Mouse (Mus musculus) heart, embryonic 12.5 days (tissue): ENCODE data around the gene Dnah14. TPM values are rescaled to one million over a fixed set of nuclear protein-coding genes. Genes with fewer than 3 reads are reported as not detected.

Experiments used
- ATAC-seq: fragments of 200-750 bp; cut with Nextera tagmentation; 2 replicates; pipeline ENCODE4 v1.8.0; 2017; ENCODE audit warnings: moderate TSS enrichment, moderate library complexity; ENCODE audit not compliant: insufficient number of reproducible peaks, low FRiP score
- H3K27ac ChIP-seq: fragments of 300-500 bp; sonication (generic); 2 replicates; pipeline ENCODE4 v1.5.1; 2016; ENCODE audit warnings: mild to moderate bottlenecking, moderate library complexity; ENCODE audit not compliant: poor library complexity, severe bottlenecking
- H3K27me3 ChIP-seq: fragments of 300-500 bp; sonication (generic); replicated peaks from 2 replicates; pipeline ENCODE4 v1.6.1; 2016; ENCODE audit warnings: mild to moderate bottlenecking, moderate library complexity
- H3K36me3 ChIP-seq: fragments of 300-500 bp; sonication (generic); 2 replicates; pipeline ENCODE4 v1.6.1; 2016; ENCODE audit warnings: mild to moderate bottlenecking, moderate library complexity
- H3K4me1 ChIP-seq: fragments of 300-500 bp; sonication (generic); replicated peaks from 2 replicates; pipeline ENCODE4 v1.6.1; 2016; ENCODE audit warnings: mild to moderate bottlenecking
- H3K4me2 ChIP-seq: fragments of 300-500 bp; sonication (generic); 2 replicates; pipeline ENCODE4 v1.6.1; 2016; ENCODE audit warnings: mild to moderate bottlenecking, moderate library complexity
- H3K4me3 ChIP-seq: fragments of 300-500 bp; sonication (generic); 2 replicates; pipeline ENCODE4 v1.5.1; 2016; ENCODE audit warnings: mild to moderate bottlenecking
- H3K9ac ChIP-seq: fragments of 300-500 bp; sonication (generic); 2 replicates; pipeline ENCODE4 v1.6.1; 2016; ENCODE audit warnings: mild to moderate bottlenecking, moderate library complexity
- H3K9me3 ChIP-seq: fragments of 300-500 bp; sonication (generic); replicated peaks from 2 replicates; pipeline ENCODE4 v1.6.1; 2016; ENCODE audit warnings: mild to moderate bottlenecking, moderate library complexity
- WGBS: fragments of 180-500 bp; shearing (Covaris S2); methylation state at CpG from one replicate; pipeline ENCODE4 v1.1.7; 2016; 5-methylcytosine and 5-hydroxymethylcytosine counted together
- polyA plus RNA-seq: library from polyadenylated mRNA; unstranded; fragments of >200 nt; fragmentation: Nextera tagmentation; extraction: Ambion mirVana; gene quantifications from 2 replicates; pipeline ENCODE4 v1.2.1, GENCODE M21; 2016

The Dnah14 gene
- polyA plus RNA-seq, 1 experiment from 2014 or later = 1.4 TPM

DNA sequence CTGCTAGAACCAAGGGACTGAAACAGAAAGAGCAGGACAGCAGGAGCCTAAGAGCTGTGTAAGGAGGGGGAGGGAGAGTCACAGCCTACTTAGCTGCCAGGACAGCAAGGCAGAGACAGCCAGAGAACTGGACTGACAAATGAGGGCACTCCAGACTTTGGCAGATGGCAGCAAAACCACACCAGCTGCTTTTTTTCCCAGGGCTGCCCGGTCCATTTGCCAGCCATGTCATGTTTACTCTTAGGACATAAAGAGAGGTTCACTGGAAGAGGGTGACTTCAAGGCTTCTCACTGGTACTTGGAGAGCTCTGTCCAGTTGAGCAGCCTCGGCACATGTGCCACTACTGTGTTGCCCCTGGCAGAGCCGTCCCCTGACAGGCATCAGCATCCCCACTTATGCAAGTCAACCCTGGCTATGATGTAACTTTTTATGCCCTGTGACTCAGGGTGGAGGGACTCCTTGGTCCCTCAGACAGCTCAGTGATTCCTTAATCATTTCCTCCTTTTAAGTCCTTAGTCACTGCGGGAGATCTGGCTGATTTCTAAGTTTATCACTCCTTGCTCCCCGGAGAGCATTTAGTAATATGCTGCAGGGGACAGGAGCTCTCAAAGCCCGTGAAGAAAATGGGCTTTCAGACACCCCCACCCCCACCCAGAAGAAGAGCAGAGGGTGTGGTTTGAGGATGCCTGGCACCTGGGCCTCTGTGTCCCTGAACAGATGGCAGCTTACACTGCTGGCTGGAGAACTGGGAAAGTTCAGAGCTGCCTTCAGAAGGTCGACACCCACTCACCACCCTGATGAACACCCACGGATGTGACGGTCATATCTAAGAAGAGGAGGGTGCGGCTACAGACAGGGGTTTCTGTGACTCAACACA lies 23.6 kb upstream of the Dnah14 start:
- H3K27me3 ChIP-seq = 0 out of 2 replicates have a peak, but pooled peaks cover 10% of the 10 kb centered on the region
- H3K4me1 ChIP-seq = peaks cover 21% of the 10 kb centered on the region
- no peak overlapping the region for H3K27ac ChIP-seq
- no peaks in the 10 kb centered on the region for H3K9me3 ChIP-seq
- no peaks in the 10 kb centered on the region for H3K36me3 ChIP-seq
- H3K4me3 ChIP-seq = no peak overlapping the region
- no peak overlapping the region for H3K9ac ChIP-seq
- 29% methylated on average over 10 of the region's 10 CpGs for WGBS
- no peak overlapping the region for H3K4me2 ChIP-seq
- no peak for ATAC-seq

DNA sequence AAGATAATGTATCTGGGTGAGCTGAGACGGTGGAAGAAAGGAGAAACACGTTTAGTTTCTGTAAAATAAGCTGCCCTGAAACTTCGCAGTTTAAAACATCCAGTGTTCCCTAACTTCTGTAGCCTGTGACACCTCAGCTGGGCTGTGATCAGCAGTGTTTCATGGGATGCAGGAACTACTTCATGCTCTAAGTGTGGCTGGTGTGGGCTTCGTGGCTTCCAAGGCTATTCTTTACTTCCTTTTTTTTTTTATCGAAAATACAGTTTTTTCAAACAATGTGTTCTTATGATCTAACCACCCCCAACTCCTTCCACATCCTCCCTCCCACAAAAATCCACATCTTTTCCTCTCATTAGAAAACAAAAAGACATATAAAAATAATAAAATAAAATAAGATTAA lies 20.9 kb upstream of the Dnah14 start:
- Histone ChIP-seq H3K27me3 (0 out of 2 replicates have a peak, but pooled peaks cover 10% of the 10 kb centered on the region), H3K4me2 (no peak overlapping the region), H3K4me1 (peaks cover 18% of the 10 kb centered on the region), H3K9ac (no peak overlapping the region), H3K9me3 (no peaks in the 10 kb centered on the region), H3K27ac (no peak overlapping the region), H3K4me3 (no peak overlapping the region), H3K36me3 (no peaks in the 10 kb centered on the region)
- WGBS = 74% methylated on average over 5 of the region's 5 CpGs
- no peak for ATAC-seq

DNA sequence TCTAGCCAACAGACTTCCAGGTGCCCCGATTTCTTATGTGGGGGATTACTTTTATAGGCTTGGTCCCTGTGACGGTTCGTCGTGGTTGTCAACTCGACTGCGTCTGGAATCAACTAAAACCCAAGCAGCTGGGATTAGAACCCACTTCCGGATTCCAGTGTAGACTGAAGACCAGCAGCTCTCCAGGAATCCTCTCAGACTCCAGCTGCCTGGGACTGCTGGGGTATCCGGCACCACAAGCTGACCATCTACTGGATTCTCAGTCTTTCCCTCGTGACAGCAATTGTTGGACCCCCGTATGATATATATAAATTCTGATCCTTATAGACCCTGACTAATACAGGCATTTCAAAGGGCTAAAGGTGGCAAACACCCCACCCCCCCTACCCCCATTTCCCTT lies 16.7 kb upstream of the Dnah14 start:
- Histone ChIP-seq H3K27ac (no peak overlapping the region), H3K4me1 (no peaks in the 10 kb centered on the region), H3K4me2 (no peak overlapping the region), H3K4me3 (no peak overlapping the region), H3K27me3 (peaks cover 7% of the 10 kb centered on the region; the same call in 1 of the 2 replicates), H3K9me3 (no peaks in the 10 kb centered on the region), H3K9ac (no peak overlapping the region), H3K36me3 (no peaks in the 10 kb centered on the region)
- WGBS = 70% methylated on average over 10 of the region's 10 CpGs
- no peak for ATAC-seq

DNA sequence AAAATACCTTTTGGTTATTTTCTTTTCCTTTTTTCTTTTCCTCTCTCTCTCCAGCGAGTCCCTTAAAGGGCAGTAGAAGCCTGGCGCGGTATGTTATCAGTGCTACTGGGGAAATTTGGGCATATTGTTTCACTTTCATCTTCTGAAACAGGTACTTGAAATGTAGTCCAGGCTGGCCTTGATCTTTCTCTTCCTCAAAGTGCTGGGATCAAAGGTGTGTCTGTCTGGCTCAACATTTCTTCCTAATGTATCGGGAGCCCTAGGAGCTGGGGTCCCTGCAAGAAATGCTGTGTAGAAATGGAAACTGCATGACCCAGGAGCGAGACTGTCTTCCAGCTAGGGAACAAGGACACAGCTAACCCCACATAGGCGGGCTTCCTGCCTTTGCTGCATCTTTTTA lies 16.0 kb upstream of the Dnah14 start:
- Histone ChIP-seq H3K27ac (no peak overlapping the region), H3K4me2 (no peak overlapping the region), H3K27me3 (peaks cover 7% of the 10 kb centered on the region; the same call in 1 of the 2 replicates), H3K4me1 (no peaks in the 10 kb centered on the region), H3K4me3 (no peak overlapping the region), H3K36me3 (no peaks in the 10 kb centered on the region), H3K9me3 (no peaks in the 10 kb centered on the region), H3K9ac (no peak overlapping the region)
- ATAC-seq = no peak
- 74% methylated on average over 6 of the region's 6 CpGs for WGBS

DNA sequence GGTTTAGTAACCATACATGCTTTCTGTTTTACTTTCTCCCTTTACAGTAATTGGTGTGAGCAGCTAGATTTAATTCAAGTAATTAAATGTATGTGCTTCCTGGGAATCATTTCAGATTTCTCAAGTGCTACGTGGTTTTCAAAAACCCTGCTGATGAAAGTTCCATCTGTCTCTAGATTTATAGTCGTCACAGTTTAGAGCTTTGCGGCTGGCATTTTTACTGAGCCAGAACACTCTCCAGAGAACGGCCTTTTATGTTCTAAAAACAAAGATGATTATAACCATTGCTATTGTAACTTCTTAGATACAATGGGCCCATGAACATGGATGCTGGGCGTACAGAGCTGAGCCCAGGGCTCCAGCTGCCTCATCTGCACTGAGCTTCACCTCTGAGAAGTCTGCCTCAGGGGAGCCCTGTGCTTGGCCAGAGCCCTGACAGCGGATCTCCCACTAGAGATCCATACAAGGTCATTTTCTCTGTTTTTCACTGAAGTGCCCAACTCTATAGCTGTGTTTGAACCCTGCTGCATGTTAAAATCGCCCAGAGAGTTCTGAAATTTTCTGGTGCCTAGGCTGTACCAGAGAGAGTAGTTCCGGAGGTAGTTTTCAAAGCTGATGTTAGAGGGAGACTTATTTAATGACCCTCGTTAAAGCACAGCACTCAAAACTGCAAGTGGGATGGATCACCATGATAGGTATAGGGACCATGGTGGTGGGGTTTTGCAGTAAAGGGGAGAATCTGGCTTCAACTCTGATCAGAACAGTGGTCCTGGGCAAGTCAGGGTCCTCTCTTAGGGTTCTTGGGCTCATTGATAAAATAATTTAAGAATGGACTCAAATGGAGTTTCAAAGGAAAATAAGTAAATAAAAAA lies 15.2 kb upstream of the Dnah14 start:
- H3K9ac ChIP-seq = no peak overlapping the region
- H3K27me3 ChIP-seq = peaks cover 7% of the 10 kb centered on the region; the same call in 1 of the 2 replicates
- H3K9me3 ChIP-seq = no peaks in the 10 kb centered on the region
- no peaks in the 10 kb centered on the region for H3K4me1 ChIP-seq
- no peak overlapping the region for H3K27ac ChIP-seq
- H3K4me3 ChIP-seq = no peak overlapping the region
- ATAC-seq = no peak
- WGBS = 66% methylated on average over 9 of the region's 9 CpGs
- H3K36me3 ChIP-seq = no peaks in the 10 kb centered on the region
- H3K4me2 ChIP-seq = no peak overlapping the region

DNA sequence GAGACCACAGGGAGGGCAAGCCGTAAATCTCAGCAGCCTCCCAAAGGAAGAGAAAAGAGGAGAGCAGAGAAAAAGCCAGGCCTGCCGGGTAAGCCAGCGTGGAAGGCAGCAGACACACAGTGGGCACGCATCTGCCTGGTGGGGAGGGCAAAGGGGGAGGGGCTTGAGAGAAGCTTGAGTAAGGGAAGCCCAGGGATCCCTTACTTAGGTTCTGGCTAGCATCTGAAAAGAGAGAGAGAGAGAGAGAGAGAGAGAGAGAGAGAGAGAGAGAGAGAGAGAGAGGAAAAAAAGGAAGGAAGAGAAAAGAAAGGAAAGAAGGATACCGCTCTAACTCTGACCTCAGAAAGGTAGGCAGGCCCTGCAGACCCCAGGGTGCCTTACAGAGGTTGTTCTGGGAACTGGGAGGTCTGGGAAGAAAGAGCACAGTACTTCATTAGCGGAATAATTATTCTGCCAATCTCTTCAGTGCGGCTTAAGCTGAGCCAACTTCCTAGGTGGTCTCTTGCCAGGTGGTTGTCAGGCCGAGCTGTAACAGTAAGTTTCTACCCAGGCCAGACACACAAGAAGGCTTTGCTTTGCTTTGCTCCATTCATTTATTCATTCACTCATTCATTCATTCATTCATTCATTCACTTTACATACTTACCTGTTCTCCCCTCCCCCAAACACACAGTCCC lies 14.5 kb upstream of the Dnah14 start:
- no peak overlapping the region for H3K4me3 ChIP-seq
- H3K4me2 ChIP-seq = no peak overlapping the region
- WGBS = 32% methylated on average over 8 of the region's 8 CpGs

DNA sequence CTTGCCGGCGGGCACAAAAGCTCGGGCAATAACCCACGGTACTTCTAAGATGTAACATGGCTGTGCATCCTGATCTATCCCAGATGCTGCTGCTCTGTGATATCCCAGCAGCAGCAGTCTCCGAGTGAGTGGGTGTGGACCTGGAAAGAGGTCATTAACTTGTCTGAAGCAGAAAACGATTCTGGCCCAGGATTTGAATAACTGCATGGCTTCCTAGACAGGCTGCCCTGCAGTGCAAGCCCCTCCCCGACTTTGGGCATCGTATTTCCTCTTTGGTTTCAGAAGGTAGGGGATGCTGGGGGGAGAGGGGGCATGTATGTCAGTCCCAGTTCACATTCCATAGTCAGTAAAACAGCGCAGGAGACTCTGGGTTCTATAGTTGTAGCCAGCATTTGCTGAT lies 6.9 kb upstream of the Dnah14 start:
- H3K27me3 ChIP-seq = no peaks in the 10 kb centered on the region
- no peaks in the 10 kb centered on the region for H3K4me1 ChIP-seq
- H3K27ac ChIP-seq = no peak overlapping the region
- H3K4me2 ChIP-seq = no peak overlapping the region
- 74% methylated on average over 9 of the region's 9 CpGs for WGBS
- no peaks in the 10 kb centered on the region for H3K9me3 ChIP-seq
- no peak for ATAC-seq
- H3K36me3 ChIP-seq = no peaks in the 10 kb centered on the region
- H3K4me3 ChIP-seq = no peak overlapping the region
- H3K9ac ChIP-seq = no peak overlapping the region

More for the DNA sequence above, 14.5 kb upstream of the Dnah14 start:
- H3K36me3 ChIP-seq = no peaks in the 10 kb centered on the region
- H3K9ac ChIP-seq = no peak overlapping the region
- H3K27me3 ChIP-seq = peaks cover 7% of the 10 kb centered on the region; the same call in 1 of the 2 replicates
- no peak overlapping the region for H3K27ac ChIP-seq
- no peaks in the 10 kb centered on the region for H3K4me1 ChIP-seq
- no peaks in the 10 kb centered on the region for H3K9me3 ChIP-seq
- ATAC-seq = no peak

DNA sequence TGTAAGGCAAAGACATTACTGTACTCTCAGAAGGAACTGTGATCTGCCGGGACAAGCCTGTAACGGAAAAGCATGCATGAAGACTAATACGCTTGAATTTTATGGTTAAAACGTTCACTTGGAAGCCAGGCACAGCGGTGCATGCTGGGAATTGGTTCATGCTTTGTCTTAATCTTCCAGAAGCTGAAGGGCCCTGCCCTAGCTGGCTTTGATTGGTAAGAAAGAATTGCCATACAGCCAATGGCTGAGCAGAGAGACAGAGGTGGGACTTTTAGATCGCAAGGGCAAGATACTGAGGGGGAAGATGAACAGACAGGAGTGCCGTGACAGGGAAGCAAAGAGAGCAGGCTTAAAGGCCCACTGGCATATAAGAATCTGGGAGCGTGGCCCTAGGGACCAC lies 6.8 kb downstream of the Dnah14 start:
- H3K36me3 ChIP-seq = no peaks in the 10 kb centered on the region
- no peak overlapping the region for H3K4me2 ChIP-seq
- no peaks in the 10 kb centered on the region for H3K27me3 ChIP-seq
- H3K4me3 ChIP-seq = no peak overlapping the region
- no peak overlapping the region for H3K9ac ChIP-seq
- no peak overlapping the region for H3K27ac ChIP-seq
- no peak for ATAC-seq
- H3K9me3 ChIP-seq = no peaks in the 10 kb centered on the region
- 57% methylated on average over 8 of the region's 8 CpGs for WGBS
- no peaks in the 10 kb centered on the region for H3K4me1 ChIP-seq

DNA sequence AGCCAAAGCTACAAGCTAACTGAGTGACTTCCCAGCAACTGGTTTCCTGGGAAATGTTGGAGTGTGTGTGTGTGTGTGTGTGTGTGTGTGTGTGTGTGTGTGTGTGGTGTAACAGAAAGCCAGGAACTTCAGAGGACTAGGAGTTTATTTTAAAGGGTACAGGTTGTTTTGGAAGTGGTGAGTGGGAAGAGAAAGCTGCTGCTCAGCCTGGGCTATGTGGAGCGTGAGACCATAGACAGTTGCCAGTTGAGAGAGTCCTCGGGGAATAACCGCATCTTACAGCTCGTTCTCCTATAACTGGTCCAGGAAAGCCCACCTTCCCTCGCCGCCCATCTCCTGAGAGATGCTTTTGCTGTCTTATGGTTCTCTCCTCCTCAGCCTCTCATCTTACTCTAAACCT lies 12.8 kb downstream of the Dnah14 start:
- Histone ChIP-seq H3K4me3 (no peak overlapping the region), H3K4me1 (no peaks in the 10 kb centered on the region), H3K27me3 (no peaks in the 10 kb centered on the region), H3K4me2 (no peak overlapping the region), H3K9ac (no peak overlapping the region), H3K9me3 (no peaks in the 10 kb centered on the region), H3K27ac (no peak overlapping the region), H3K36me3 (no peaks in the 10 kb centered on the region)
- ATAC-seq = no peak
- 77% methylated on average over 6 of the region's 6 CpGs for WGBS

DNA sequence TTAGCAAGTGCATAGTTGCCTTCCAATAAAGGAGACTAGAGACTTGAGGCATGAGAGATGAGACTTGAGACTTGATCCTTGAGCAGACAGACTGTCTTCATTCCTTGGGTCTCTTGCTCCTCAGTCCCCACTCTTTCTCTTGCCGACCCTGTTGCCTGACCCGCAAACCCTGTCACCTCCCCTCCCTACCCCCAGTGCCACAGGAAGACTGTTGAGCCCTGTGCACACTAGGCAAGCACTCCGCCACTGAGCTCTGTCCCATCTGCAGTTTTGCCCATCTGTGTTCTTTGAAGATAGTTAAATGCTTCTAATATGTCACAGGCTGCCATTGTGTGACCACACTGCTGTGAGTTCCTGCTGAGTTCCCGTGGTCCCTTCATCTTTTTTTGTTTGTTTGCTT lies 23.0 kb downstream of the Dnah14 start:
- Histone ChIP-seq H3K4me1 (no peaks in the 10 kb centered on the region), H3K4me3 (no peak overlapping the region), H3K27me3 (no peaks in the 10 kb centered on the region), H3K27ac (no peak overlapping the region), H3K4me2 (no peak overlapping the region), H3K9me3 (no peaks in the 10 kb centered on the region), H3K36me3 (no peaks in the 10 kb centered on the region), H3K9ac (no peak overlapping the region)
- no peak for ATAC-seq
- WGBS = 51% methylated on average over 4 of the region's 4 CpGs

DNA sequence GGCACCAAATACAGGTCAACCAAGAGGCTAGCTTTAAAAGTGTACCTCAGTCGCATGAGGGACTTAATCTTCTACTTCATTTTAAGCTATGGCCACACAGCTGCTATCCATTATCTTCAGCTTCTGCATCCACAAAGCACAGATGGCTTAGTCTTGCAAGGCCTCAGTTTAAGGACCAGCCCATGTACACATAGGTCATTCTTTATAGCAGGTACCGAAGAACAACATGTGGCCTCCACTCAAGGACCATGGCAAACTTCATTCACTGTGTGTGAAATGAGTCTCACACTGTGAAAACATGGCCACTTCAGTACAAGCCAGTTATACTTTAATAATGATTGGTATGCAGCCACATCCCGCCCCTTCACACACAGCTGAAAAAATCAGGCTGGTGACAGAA lies 34.8 kb downstream of the Dnah14 start:
- no peaks in the 10 kb centered on the region for H3K9me3 ChIP-seq
- H3K4me1 ChIP-seq = no peaks in the 10 kb centered on the region
- 65% methylated on average over 3 of the region's 3 CpGs for WGBS
- H3K36me3 ChIP-seq = no peaks in the 10 kb centered on the region
- ATAC-seq = no peak
- no peaks in the 10 kb centered on the region for H3K27me3 ChIP-seq
- H3K27ac ChIP-seq = no peak overlapping the region
- H3K4me2 ChIP-seq = no peak overlapping the region
- H3K9ac ChIP-seq = no peak overlapping the region
- no peak overlapping the region for H3K4me3 ChIP-seq
